Mouse (Mus musculus): Measurements from ENCODE around the gene Rere. TPM values are rescaled to one million over a fixed set of nuclear protein-coding genes. Genes with fewer than 3 reads are reported as not detected.
A peak's percentile ranks its signal among the peaks of the same experiment; 100 is the strongest.

The Rere gene
- polyA plus RNA-seq, 1 experiment from 2014 or later, result 16.0 TPM

- ATAC-seq, result peak; percentile 10; the same call in 1 of the 2 replicates
- DNase-seq (ENCODE audit: low spot score), result no peak
Observed at GRCm38 (mm10) chr4:150615251-150616028, 334.0 kb downstream of the Rere start.

GRCm38 (mm10) chr4:150616029-150616420, 334.6 kb downstream of the Rere start:
- no peaks in the 10 kb centered on the region for H3K9me3 ChIP-seq (ENCODE audit: low read length)
- H3K4me1 ChIP-seq (ENCODE audit: insufficient read depth, low read depth, low read length), result no peaks in the 10 kb centered on the region
- H3K27me3 ChIP-seq (replicated peaks; ENCODE audit: insufficient read depth, low read length), result no peaks in the 10 kb centered on the region
- H3K27ac ChIP-seq (ENCODE audit: low read length), result no peak overlapping the region
- peak; percentile 45; the same call in 1 of the 2 replicates for ATAC-seq
- H3K4me3 ChIP-seq (ENCODE audit: low read depth, low read length), result no peak overlapping the region
- no peak overlapping the region for H3K4me2 ChIP-seq (replicated peaks; ENCODE audit: low read depth, low read length)
- WGBS, result 55% methylated on average over 13 of the region's 13 CpGs
- TF ChIP-seq EP300 (IDR thresholded peaks at IDR 0.05), result no peak
- TF ChIP-seq CTCF (IDR thresholded peaks at IDR 0.05), result no peak
- peaks cover 65% of the 10 kb centered on the region for H3K36me3 ChIP-seq (ENCODE audit: insufficient read depth, low read length)
- peak; percentile 54 for DNase-seq (ENCODE audit: low spot score)
- H3K9ac ChIP-seq (replicated peaks; ENCODE audit: low read depth), result no peak overlapping the region

More at GRCm38 (mm10) chr4:150615251-150616028, 334.0 kb downstream of the Rere start:
- WGBS, result 87% methylated on average over 12 of the region's 12 CpGs
- no peak overlapping the region for H3K4me2 ChIP-seq (replicated peaks; ENCODE audit: low read depth, low read length)
- H3K4me1 ChIP-seq (ENCODE audit: insufficient read depth, low read depth, low read length), result no peaks in the 10 kb centered on the region
- H3K4me3 ChIP-seq (ENCODE audit: low read depth, low read length), result no peak overlapping the region
- no peak overlapping the region for H3K9ac ChIP-seq (replicated peaks; ENCODE audit: low read depth)
- peaks cover 70% of the 10 kb centered on the region for H3K36me3 ChIP-seq (ENCODE audit: insufficient read depth, low read length)
- H3K27ac ChIP-seq (ENCODE audit: low read length), result no peak overlapping the region
- no peaks in the 10 kb centered on the region for H3K9me3 ChIP-seq (ENCODE audit: low read length)
- no peaks in the 10 kb centered on the region for H3K27me3 ChIP-seq (replicated peaks; ENCODE audit: insufficient read depth, low read length)
- no peak for TF ChIP-seq CTCF (IDR thresholded peaks at IDR 0.05)
- no peak for TF ChIP-seq EP300 (IDR thresholded peaks at IDR 0.05)

GRCm38 (mm10) chr4:150616841-150617240, 335.4 kb downstream of the Rere start:
- no peak for DNase-seq (ENCODE audit: low spot score)
- Histone ChIP-seq H3K9me3 (ENCODE audit: low read length) (no peaks in the 10 kb centered on the region), H3K4me2 (replicated peaks; ENCODE audit: low read depth, low read length) (no peak overlapping the region), H3K4me3 (ENCODE audit: low read depth, low read length) (no peak overlapping the region), H3K4me1 (ENCODE audit: insufficient read depth, low read depth, low read length) (no peaks in the 10 kb centered on the region), H3K9ac (replicated peaks; ENCODE audit: low read depth) (no peak overlapping the region), H3K27me3 (replicated peaks; ENCODE audit: insufficient read depth, low read length) (no peaks in the 10 kb centered on the region), H3K27ac (ENCODE audit: low read length) (no peak overlapping the region), H3K36me3 (ENCODE audit: insufficient read depth, low read length) (peaks cover 64% of the 10 kb centered on the region)
- no peak for TF ChIP-seq EP300 (IDR thresholded peaks at IDR 0.05)
- no peak for ATAC-seq
- 93% methylated on average over 20 of the region's 20 CpGs for WGBS

- no peak for TF ChIP-seq CTCF (IDR thresholded peaks at IDR 0.05)
- TF ChIP-seq EP300 (IDR thresholded peaks at IDR 0.05), result no peak
- no peaks in the 10 kb centered on the region for H3K27me3 ChIP-seq (replicated peaks; ENCODE audit: insufficient read depth, low read length)
- no peak for ATAC-seq
Observed at GRCm38 (mm10) chr4:150619011-150619410, 337.6 kb downstream of the Rere start.

GRCm38 (mm10) chr4:150622641-150623040, 341.2 kb downstream of the Rere start:
- Histone ChIP-seq H3K36me3 (ENCODE audit: insufficient read depth, low read length) (peaks cover 17% of the 10 kb centered on the region; the same call in 1 of the 2 replicates), H3K27me3 (replicated peaks; ENCODE audit: insufficient read depth, low read length) (no peaks in the 10 kb centered on the region), H3K9me3 (ENCODE audit: low read length) (no peaks in the 10 kb centered on the region), H3K27ac (ENCODE audit: low read length) (no peak overlapping the region), H3K9ac (replicated peaks; ENCODE audit: low read depth) (no peak overlapping the region), H3K4me2 (replicated peaks; ENCODE audit: low read depth, low read length) (no peak overlapping the region), H3K4me3 (ENCODE audit: low read depth, low read length) (no peak overlapping the region), H3K4me1 (ENCODE audit: insufficient read depth, low read depth, low read length) (peaks cover 4% of the 10 kb centered on the region; the same call in 1 of the 2 replicates)
- 93% methylated on average over 13 of the region's 13 CpGs for WGBS
- no peak for ATAC-seq
- no peak for DNase-seq (ENCODE audit: low spot score)
- no peak for TF ChIP-seq EP300 (IDR thresholded peaks at IDR 0.05)
- TF ChIP-seq CTCF (IDR thresholded peaks at IDR 0.05), result no peak

More at GRCm38 (mm10) chr4:150619011-150619410, 337.6 kb downstream of the Rere start:
- no peaks in the 10 kb centered on the region for H3K4me1 ChIP-seq (ENCODE audit: insufficient read depth, low read depth, low read length)
- H3K4me2 ChIP-seq (replicated peaks; ENCODE audit: low read depth, low read length), result no peak overlapping the region
- no peak for DNase-seq (ENCODE audit: low spot score)
- no peak overlapping the region for H3K4me3 ChIP-seq (ENCODE audit: low read depth, low read length)
- H3K36me3 ChIP-seq (ENCODE audit: insufficient read depth, low read length), result peaks cover 45% of the 10 kb centered on the region
- H3K27ac ChIP-seq (ENCODE audit: low read length), result no peak overlapping the region
- H3K9ac ChIP-seq (replicated peaks; ENCODE audit: low read depth), result no peak overlapping the region
- WGBS, result 74% methylated on average over 7 of the region's 7 CpGs
- H3K9me3 ChIP-seq (ENCODE audit: low read length), result no peaks in the 10 kb centered on the region

GRCm38 (mm10) chr4:150624214-150624823, 342.9 kb downstream of the Rere start:
- DNase-seq (ENCODE audit: low spot score) (no peak), ATAC-seq (no peak)
- WGBS, result 68% methylated on average over 11 of the region's 11 CpGs
- Histone ChIP-seq H3K27me3 (replicated peaks; ENCODE audit: insufficient read depth, low read length) (no peaks in the 10 kb centered on the region), H3K4me2 (replicated peaks; ENCODE audit: low read depth, low read length) (no peak overlapping the region), H3K4me1 (ENCODE audit: insufficient read depth, low read depth, low read length) (peaks cover 4% of the 10 kb centered on the region; the same call in 1 of the 2 replicates), H3K36me3 (ENCODE audit: insufficient read depth, low read length) (0 out of 2 replicates have a peak, but pooled peaks cover 1% of the 10 kb centered on the region), H3K27ac (ENCODE audit: low read length) (no peak overlapping the region), H3K9ac (replicated peaks; ENCODE audit: low read depth) (no peak overlapping the region), H3K4me3 (ENCODE audit: low read depth, low read length) (no peak overlapping the region), H3K9me3 (ENCODE audit: low read length) (no peaks in the 10 kb centered on the region)
- TF ChIP-seq CTCF (IDR thresholded peaks at IDR 0.05), result no peak
- no peak for TF ChIP-seq EP300 (IDR thresholded peaks at IDR 0.05)

Measured in lung, postnatal 0 days (tissue).